Mouse (Mus musculus) CD4-positive, CD25-positive, alpha-beta regulatory T cell, adult 2 months (primary cell): Measurements from ENCODE around the gene Maml3.
A peak's percentile ranks its signal among the peaks of the same experiment; 100 is the strongest.

Source experiments
- DNase-seq: peaks from one replicate; pipeline ENCODE4 v3.0.0-alpha.2; 2012; ENCODE audit warnings: low read depth, low spot score

Maml3 gene

DNA sequence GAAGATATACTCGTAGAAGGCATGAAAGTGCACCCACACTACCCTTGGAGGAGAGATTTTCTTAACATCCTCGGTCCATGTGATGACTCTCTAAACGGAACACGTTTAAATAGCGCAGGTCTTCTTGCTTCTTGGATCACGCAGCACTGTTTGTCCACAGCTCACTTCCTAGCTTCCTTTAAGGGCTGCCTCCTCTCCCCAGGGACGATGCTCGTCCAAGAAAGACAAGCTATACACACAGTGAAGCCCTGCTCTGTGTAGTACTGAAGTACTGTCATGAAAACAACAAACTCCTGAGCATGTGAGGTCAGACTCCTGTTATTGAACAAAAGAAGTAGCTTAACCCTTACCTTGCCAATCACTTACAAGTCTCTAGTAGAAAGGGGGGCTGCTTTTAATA, 192.7 kb downstream of the Maml3 start:
- DNase-seq = no peak

DNA sequence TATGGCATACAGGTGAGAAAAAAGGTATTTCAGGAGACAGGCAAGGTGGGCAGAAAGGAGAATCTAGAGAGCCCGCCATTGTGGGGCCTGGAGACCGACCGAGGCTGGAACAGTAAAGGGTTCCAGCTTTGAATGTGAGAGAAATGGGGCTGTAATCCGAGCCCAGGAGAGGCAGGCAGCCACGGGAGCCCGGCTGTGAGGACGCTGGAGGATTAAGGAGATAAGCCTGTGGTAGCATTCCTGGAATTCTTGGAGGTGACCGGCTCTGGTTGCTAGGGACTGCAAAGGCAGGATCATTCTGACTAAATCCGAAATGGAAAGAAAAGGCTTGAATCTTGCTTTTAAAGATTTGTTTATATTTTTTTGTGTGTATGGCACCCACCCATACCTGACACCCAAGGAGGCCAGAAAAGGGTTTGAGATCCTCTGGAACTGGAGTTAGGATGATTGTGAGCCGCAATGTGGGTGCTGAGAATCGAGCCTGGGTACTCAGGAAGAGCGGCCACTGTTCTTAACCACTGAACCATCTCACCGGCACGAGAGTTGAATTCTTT, 196.4 kb downstream of the Maml3 start:
- DNase-seq = no peak

DNA sequence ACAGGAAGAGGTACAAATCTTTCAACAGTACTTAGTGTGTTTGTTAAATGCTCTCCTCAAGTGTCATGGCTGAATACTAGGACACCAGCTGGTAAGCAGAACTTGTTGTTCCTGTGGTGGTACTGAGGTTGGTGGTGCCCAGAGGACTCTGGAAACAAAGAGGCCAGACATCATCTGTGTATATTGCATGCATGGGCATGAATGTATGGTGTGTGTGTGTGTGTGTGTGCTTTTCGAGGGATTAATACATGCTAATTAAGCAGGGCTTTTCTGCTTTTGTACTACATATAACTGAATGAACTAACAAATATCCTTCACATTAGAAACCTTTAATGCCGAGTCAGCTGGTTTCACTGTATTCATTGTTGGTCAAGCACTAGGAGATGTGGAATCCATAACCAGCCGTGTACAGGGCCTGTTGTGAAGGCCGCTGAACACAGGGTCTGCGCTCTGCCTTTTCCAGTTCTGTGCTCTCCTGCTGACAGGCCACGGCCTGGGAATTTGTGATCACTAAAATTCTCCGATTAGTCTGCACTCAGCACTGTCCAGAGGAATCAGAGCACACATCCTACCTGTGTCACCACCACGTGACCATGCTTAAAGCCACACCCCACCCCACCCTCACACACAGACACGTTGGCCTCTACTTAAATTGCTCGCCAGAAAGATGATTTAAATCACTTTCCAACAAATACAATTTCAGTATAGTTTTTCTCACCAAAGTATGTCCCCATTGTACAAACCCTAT, 197.6 kb downstream of the Maml3 start:
- no peak for DNase-seq

DNA sequence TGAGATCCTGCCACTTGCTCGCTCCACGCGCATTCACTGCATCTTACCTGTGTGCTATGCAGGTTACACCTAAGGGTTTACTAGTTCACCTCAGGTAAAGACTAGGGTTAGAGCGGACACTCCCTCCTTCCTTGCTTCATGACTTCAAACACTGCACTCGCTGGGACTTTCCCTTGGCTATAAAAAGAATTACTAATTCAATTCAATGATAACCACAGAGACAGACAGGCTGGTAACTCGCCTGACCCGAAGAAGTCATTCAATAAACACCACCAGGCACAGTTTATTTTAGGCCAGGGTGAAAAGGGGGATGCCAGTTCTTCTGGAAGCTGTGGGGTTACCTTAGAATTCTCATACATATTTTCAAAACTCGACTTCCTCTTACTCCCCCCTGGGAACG, 199.0 kb downstream of the Maml3 start:
- DNase-seq = peak; percentile 50

GRCm38 (mm10) chr3:51904357-51904855, 200.5 kb downstream of the Maml3 start:
- DNase-seq = no peak

DNA sequence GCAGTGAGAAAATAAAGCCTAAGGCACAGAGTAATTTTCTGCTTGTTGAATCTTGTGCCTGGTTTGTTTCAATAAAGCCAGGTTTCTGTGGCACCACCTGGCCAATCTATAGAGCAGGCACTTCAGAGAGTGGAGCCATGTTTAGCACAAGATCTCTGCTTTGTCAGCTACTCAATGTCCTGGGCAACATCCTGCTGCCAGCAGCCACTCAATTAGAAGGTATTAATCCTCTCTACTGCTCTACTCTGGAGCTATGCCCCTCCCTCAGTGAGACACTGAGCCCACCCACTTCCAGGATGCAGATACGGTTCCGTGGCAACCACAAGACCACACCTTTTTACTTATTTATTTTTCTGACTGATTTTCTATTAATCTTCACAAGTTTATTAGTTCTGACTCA, 203.7 kb downstream of the Maml3 start:
- DNase-seq = no peak

DNA sequence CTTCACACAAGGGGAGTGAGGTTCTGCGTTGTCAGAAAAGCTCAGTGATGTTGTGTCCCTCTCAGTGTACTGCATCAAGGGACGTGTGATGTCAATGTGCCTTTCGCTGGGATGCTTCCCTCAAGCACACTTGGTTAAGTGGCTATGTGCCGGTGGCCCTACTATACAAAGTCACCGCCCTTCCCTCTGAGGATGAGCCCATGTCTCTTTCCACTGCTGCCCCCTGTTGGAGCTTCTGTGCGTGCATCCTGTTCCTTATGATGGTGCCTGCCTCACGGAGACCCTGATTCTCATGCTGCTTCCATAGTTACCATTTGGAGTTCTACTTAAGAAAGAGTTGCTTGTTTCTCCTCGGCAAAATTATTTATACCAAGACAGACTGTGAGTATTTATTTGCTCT, 210.4 kb downstream of the Maml3 start:
- peak; percentile 49 for DNase-seq

DNA sequence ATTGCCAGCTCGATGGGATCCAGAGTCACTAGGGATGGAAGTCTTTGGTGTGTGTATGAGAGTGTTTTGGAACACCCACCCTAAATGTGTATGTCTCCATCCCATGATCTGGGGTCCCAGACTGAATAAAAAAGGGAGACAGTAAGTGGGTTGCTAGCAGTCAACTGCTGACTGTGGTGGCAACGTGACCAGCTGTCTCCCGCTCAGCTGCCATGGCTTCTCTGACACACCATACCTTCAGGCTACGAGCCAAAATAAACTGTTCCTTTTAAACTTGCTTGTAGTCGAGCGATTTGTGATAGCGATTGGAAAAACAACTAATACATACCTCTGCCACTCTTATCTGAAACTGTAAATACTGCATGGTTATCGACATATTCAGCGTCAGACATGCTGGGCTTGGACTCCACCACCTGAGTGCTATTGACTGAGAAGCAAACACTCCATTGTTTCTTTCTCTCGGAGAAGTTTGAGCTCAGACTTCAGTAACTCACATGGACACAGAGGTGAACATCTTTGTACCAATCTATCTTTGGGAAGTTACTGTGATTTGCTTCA, 213.2 kb downstream of the Maml3 start:
- DNase-seq = no peak

GRCm38 (mm10) chr3:51890181-51890580, 214.7 kb downstream of the Maml3 start:
- DNase-seq = no peak

- DNase-seq = no peak
Observed at GRCm38 (mm10) chr3:51889776-51890175, 215.1 kb downstream of the Maml3 start.

- no peak for DNase-seq
Observed at GRCm38 (mm10) chr3:51888662-51889433, 216.0 kb downstream of the Maml3 start.

DNA sequence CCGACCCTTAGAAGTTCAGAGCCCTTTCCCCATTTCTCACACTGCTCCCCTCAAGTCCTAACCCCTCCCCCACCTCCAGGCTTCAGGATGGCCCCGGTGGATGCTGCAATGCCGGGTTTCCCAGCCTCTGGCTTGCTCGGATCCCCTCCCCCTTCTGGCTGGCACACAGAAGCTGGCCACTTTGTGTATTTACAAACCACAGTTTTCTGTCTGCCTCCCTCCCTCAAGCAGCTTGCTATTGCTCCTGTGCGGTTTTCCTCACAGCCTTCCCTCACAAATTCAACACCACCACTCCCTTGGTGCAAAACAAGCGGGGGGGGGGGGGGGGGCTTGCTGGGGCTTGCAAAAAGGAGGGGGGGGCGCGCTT, 216.6 kb downstream of the Maml3 start:
- DNase-seq = no peak

GRCm38 (mm10) chr3:51885920-51886319, 219.0 kb downstream of the Maml3 start:
- no peak for DNase-seq

- no peak for DNase-seq
Observed at GRCm38 (mm10) chr3:51885487-51885886, 219.4 kb downstream of the Maml3 start.

GRCm38 (mm10) chr3:51881981-51882380, 222.9 kb downstream of the Maml3 start:
- peak; percentile 58 for DNase-seq

- DNase-seq = no peak
Observed at GRCm38 (mm10) chr3:51881393-51881792, 223.5 kb downstream of the Maml3 start.

DNA sequence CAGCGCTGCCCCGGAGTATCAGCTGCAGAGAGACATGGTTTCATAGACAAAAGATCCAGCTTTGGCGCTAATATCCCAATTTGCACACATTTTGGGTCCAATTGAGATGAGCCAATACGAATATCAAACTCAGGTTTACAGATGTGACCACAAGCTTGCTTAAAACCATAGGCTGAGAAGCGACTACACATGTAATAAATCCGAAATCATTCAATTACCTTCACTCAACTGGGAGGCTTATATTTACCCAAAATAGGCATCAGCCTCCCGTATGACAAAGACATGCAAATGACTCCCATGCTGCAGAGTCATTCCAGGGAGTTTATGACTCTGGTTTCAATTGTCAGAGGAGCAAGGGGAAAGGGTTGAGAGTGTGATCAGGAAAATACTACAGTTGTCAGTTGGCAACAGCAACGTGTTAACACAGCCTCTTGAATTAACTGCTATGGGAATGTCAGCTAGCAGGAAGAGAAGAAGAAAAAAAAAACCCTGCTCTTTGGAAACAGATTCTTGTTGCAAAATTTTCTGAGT, 224.3 kb downstream of the Maml3 start:
- no peak for DNase-seq

GRCm38 (mm10) chr3:51879211-51879610, 225.7 kb downstream of the Maml3 start:
- DNase-seq = no peak

- no peak for DNase-seq
Observed at GRCm38 (mm10) chr3:51878577-51878976, 226.3 kb downstream of the Maml3 start.

GRCm38 (mm10) chr3:51876729-51877128, 228.1 kb downstream of the Maml3 start:
- DNase-seq = no peak

GRCm38 (mm10) chr3:51875629-51876028, 229.2 kb downstream of the Maml3 start:
- DNase-seq = no peak

DNA sequence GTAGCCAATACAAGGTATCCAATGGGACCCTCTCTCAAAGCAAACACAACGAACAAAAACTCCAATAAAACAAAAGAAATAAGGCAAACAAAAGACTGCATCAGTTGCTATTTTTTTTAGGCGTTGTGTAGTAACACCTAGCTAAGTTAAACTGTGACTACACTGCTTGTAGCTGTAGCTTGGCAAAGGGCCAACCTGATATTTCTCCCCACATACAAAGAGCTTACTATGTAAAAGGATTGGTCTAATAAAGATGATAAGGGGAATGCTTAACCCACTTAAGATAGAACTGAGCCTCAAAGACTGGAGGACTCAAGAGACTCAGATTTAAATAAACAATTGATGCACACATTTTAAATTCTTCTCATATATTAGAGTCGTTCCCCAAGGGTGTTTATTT, 230.6 kb downstream of the Maml3 start:
- DNase-seq = no peak
